Mouse (Mus musculus): ENCODE results near the gene Nrg4. TPM values are rescaled to one million over a fixed set of nuclear protein-coding genes. Genes with fewer than 3 reads are reported as not detected.

Nrg4 gene
- total RNA-seq, 1 experiment from 2014 or later = 27.2 TPM

DNA sequence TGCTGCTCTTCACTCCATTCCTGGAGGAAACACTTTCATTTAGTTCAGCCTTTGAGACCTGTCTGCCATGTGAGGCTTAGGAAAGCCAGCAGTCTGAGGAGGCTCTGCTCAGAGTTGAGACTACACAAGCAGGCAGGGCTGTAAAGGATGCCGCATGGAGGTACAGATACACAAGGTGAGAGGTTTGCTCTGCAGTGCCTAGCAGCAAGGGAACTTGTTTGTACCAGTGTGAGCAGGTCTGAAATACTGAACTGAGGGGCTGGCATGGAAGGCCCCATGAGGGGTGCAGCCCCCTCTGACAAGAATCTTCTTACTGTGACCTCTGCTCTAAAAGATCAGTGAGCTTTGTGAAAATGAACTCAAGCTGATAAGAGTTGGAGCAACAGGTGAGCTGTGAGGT lies 113.2 kb downstream of the Nrg4 start:
- DNase-seq = no peak

DNA sequence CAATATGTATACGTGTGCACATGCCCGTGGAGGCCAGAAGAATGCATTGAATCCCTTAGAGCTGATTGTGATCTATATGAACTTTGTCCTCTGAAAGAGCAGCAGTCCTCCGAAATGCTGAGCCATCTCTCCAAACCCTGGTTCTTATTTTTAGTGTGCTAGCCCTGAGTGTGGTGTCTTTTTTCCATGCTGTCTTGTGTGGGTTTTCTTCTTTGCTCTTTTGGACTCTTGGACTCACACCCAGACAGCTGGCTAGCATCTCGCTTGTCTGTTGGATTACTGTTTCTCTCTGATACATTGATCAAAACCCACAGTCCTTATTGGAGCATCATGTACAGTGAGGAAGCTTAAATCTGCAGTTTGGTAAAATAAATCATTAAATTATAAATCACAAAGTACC lies 115.0 kb downstream of the Nrg4 start:
- no peak for DNase-seq

DNA sequence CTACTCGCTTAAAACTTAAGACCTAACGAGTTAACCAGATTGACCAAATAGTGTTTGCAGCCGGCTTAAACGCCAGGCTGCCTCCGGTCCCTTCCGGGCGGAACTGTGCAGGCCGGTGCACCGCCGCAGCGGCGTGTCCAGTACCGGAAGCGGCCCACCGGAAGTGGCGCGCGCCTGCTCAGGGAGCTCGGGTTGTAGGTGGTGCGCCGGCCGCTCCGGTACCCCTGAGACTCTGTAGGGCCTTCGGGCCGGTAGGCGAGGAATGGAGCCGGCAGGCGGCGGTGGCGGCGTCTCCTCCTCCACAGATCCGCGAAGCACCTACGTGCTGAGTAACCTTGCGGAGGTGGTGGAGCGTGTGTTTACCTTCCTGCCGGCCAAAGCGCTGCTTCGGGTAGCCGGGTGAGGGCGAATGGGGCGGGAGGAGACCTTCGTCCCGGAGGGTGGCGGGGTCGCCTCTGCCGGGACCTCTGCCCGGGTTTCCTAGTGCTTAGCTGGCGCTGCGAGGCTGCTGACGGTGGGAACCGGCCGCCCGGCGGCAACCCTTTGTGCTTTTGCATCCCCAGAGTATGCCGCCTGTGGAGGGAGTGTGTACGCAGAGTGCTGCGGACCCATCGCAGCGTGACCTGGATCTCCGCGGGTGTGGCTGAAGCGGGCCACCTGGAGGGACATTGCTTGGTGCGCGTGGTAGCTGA lies 117.7 kb downstream of the Nrg4 start, which contains the start of gene Fbxo22:
Gene Fbxo22, plus strand, starts transcription at position 136 of the 692 bp plus-strand sequence.
- peak; percentile 90 for DNase-seq

DNA sequence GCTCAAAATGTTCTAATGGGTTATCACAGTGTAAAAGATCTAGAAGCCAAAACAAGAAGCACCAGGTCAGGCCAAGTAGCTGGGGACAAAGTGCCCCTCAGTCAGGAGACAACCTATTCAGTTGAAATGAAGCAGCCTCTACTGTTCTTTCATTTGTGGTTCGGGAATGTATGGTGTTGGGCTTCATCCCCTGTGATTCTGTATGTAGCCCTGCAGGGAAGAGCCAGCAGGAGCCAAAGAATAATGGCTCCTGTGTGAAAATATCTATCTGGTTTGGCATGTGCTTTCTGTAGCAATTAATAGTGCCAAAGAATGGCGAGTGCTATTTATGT lies 118.2 kb downstream of the Nrg4 start:
- DNase-seq = no peak

DNA sequence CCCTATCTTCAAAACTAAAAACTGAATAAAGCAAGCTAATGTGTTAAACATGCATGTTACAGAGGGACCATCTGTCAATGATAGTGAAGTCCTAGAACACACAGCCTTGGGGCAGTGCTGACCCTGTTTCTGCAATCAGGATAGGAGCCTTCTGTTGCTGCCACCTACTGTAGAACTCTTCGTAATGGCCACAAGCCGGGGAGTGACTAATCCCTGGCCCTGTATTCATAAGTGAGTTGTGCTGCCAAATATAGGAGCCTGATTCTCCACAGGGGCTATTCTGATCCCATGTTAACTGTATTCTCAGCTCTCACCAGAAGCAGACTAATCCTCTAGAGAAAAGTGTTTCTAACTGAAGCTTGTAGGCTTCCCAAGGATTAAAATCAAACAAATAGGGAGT lies 127.3 kb downstream of the Nrg4 start:
- DNase-seq = peak; percentile 23

DNA sequence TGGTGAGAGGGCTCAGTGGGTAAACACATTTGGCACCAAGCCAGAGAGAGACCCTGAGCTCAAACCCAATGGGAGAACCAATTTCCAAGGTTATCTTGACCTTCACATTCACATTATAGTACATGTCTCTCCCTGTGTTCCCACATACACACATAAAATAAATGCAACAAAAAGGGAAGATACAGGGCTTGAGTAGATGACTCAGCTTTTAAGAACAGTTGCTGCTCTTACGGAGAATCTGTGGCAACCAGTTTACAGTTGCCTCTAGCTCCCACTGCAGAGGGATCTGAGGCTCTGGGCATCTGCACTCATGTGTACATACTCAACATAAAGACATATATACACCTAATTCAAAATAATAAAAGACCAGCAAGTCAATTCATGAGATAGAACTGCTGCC lies 128.4 kb downstream of the Nrg4 start:
- no peak for DNase-seq

DNA sequence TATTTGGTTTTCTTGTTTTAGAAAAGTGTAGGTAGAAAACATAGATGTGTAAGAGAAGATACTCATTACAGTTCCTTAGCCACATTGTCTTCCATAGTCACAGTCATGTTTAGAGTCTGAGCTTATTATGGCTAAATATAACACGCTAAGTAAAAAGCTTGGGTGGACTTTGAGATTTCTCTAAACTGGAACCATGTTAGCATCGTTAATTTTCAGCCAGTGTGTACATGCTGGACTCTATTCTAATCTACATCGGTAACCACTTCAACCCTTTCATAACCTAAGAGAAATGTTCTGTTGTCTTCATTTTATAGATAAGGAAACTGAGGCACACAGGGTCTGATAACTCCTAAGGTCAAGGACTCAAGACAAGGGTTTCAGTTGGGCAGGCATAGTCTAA lies 130.8 kb downstream of the Nrg4 start:
- no peak for DNase-seq

DNA sequence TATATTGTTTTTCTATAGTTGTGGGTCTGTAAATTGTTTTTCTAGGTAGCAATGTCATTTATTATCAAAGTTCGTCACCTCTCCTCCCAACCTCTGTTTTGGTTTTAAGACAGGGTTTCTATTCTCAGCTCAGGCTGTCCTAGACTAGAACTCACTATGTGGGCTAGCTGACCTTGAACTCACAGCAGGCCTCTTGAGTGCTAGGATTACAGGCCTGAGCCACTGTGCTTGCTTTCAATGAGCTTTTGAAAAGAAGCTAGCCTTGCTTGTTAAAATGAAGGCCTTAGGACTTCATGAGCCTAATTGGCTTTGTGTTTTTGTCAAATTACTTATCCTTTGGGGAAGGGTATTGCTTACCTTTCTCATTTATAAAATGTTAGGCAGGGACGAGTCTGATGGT lies 152.4 kb downstream of the Nrg4 start:
- no peak for DNase-seq

DNA sequence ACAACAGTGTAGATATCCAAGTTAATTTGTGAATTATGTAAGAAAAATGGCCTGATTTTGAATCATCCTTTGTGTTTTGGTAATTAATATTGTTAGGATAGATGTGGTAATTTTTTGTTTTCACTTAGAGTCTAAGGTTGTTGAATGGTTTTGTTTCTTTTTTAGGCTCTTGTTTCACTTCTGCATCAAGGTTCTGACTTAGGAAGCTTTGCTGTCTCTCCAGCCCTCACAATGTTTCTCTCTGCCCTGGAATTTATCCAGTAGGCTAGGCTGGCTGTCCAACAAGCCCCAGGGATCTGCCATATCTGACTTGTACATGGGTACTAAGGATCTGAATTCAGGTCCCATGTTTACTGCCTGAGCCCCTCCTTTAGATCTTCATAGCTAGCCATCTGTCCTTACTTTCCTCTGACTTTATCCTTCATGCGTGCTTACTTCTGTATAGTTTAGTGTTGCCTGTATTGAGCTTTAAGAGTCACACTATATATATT lies 154.4 kb downstream of the Nrg4 start:
- DNase-seq = no peak

DNA sequence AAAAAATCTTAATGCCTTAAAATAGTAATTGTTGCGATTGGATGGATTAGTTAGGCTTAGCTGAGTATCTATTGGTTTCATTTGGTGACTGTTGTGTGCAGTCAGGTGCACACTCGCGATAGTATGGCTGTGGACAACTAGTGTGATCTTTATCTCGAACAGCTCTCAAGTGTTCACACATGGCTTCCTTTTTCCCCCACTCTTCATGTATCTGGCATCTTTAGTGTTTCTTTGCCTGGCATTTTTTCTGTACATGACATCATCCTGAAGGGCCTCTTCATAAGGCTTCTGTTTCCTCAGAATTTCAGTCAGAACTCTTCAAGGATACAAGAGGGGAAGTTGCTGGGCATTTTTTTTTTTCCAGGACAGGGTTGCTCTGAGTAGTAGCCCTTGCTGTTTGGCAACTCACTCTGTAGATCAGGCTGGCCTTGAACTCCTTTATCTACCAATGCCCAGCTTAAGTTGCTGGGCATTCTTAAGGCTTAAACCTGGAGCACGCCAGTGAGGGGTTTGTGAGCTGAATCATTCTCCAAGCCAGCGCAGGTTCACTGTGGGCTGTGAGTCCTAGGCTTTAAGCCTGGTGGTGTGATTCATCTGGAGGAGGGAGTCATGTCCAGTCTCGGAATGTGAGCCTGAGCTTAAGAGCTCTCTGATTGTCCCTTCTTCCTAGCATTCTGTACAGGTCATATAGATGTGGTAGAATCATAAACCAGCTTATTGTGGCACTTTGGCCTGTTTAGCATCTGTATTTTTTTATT lies 155.8 kb downstream of the Nrg4 start:
- DNase-seq = peak; percentile 29

Other genes starting within 250 kb of the Nrg4 start
- 54.8 and 57.1 TPM in 2 replicates for gene Ube2q2, start 178.0 kb downstream of the Nrg4 start, total RNA-seq (2021)
- gene Fbxo22, start 117.9 kb downstream of the Nrg4 start, total RNA-seq (2021) = 39.4 and 40.0 TPM in 2 replicates
- gene Tmem266, start 69 bp upstream of the Nrg4 start, total RNA-seq (2021) = 0.58 and 1.3 TPM in 2 replicates
- 473 and 491 TPM in 2 replicates for gene Etfa, start 185.4 kb upstream of the Nrg4 start, total RNA-seq (2021)
- not detected in 2 replicates for gene Isl2, start 211.8 kb upstream of the Nrg4 start, total RNA-seq (2021)

All from adrenal gland, postnatal 25 days (tissue).